Mouse (Mus musculus) heart, embryonic 13.5 days (tissue): ENCODE results near the gene Tctn1. TPM values are rescaled to one million over a fixed set of nuclear protein-coding genes. Genes with fewer than 3 reads are reported as not detected.

Experiments used
- ATAC-seq: fragments of 200-750 bp; cut with Nextera tagmentation; 2 replicates; pipeline ENCODE4 v1.8.0; 2017; ENCODE audit warnings: moderate TSS enrichment; ENCODE audit not compliant: insufficient number of reproducible peaks, low FRiP score, low TSS enrichment; ENCODE audit errors: extremely low read depth
- H3K27ac ChIP-seq: fragments of 300-500 bp; sonication (generic); replicated peaks from 2 replicates; pipeline ENCODE4 v1.5.1; 2015; ENCODE audit warnings: moderate library complexity, mild to moderate bottlenecking, inconsistent platforms
- H3K27me3 ChIP-seq: fragments of 300-500 bp; sonication (generic); replicated peaks from 2 replicates; pipeline ENCODE4 v1.6.1; 2015; ENCODE audit warnings: mild to moderate bottlenecking, inconsistent platforms
- H3K36me3 ChIP-seq: fragments of 300-500 bp; sonication (generic); 2 replicates; pipeline ENCODE4 v1.6.1; 2015; ENCODE audit warnings: mild to moderate bottlenecking, inconsistent platforms
- H3K4me1 ChIP-seq: fragments of 300-500 bp; sonication (generic); 2 replicates; pipeline ENCODE4 v1.6.1; 2015; ENCODE audit warnings: inconsistent platforms
- H3K4me2 ChIP-seq: fragments of 300-500 bp; sonication (generic); 2 replicates; pipeline ENCODE4 v1.6.1; 2015; ENCODE audit warnings: inconsistent platforms, mild to moderate bottlenecking, moderate library complexity
- H3K4me3 ChIP-seq: fragments of 300-500 bp; sonication (generic); 2 replicates; pipeline ENCODE4 v1.5.1; 2015; ENCODE audit warnings: moderate library complexity, mild to moderate bottlenecking, inconsistent platforms
- H3K9ac ChIP-seq: fragments of 300-500 bp; sonication (generic); 2 replicates; pipeline ENCODE4 v1.6.1; 2015; ENCODE audit warnings: inconsistent platforms, mild to moderate bottlenecking, moderate library complexity
- H3K9me3 ChIP-seq: fragments of 300-500 bp; sonication (generic); 2 replicates; pipeline ENCODE4 v1.6.1; 2016; ENCODE audit warnings: inconsistent platforms
- WGBS: fragments of 180-500 bp; shearing (Covaris S2); methylation state at CpG from one replicate; pipeline ENCODE4 v1.1.7; 2015; ENCODE audit warnings: mixed read lengths; 5-methylcytosine and 5-hydroxymethylcytosine counted together
- polyA plus RNA-seq: library from polyadenylated mRNA; unstranded; fragments of >200 nt; fragmentation: Nextera tagmentation; extraction: Ambion mirVana; gene quantifications from 2 replicates; pipeline ENCODE4 v1.2.1, GENCODE M21; 2015

The Tctn1 gene
- polyA plus RNA-seq, 1 experiment from 2014 or later, result 2.5 TPM

DNA sequence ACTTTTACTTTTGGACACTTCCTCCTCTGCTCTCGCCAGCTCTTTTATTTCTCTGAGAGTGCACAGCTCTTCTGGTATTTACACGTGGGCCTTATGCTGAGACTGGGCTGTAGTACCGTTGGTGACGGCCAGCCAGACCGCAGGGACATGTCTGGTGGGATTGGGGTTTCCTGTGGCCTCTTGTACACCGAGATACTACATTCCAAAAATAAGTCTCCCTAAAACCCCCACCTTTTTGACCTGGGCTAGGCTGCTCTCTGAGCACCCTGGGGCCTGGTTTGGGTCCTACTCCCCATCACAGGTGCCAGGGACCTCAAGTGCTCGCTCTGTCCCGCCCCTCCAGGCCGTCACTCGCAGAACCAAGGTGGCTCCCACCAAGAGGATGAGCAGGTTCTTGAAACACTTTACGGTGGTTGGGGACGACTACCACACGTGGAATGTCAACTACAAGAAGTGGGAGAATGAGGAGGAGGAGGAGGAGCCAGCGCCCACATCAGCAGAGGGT is 31.1 kb downstream of the Tctn1 start:
- no peak overlapping the region for H3K4me2 ChIP-seq
- no peak overlapping the region for H3K9ac ChIP-seq
- H3K9me3 ChIP-seq, result peaks cover 2% of the 10 kb centered on the region; the same call in 1 of the 2 replicates
- H3K4me3 ChIP-seq, result no peak overlapping the region
- ATAC-seq, result no peak
- no peaks in the 10 kb centered on the region; the same call in 1 of the 2 replicates for H3K4me1 ChIP-seq
- no peaks in the 10 kb centered on the region for H3K27me3 ChIP-seq
- WGBS, result 66% methylated on average over 14 of the region's 14 CpGs
- no peaks in the 10 kb centered on the region for H3K36me3 ChIP-seq
- H3K27ac ChIP-seq, result no peak overlapping the region

DNA sequence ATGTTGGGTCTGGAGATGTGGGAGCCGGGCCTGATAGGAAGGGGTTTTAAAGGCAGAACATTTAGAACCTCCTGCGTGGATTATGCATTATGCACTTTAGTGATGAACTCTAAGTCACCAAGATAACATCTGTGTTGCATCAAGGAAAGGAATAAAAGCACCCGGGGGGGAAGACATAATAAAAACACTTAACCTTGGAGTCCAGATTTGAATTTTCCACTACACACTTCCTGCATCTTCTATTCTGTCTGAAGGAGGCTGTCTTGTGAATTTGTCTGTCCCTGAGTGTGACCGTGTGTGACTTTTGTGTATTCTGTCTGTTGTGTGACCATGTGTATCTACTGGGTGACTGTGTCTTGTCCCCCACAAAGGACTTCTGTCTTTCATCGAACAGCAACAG is 32.3 kb downstream of the Tctn1 start:
- Histone ChIP-seq H3K27me3 (no peaks in the 10 kb centered on the region), H3K9me3 (peaks cover 10% of the 10 kb centered on the region; the same call in 1 of the 2 replicates), H3K9ac (no peak overlapping the region), H3K4me2 (no peak overlapping the region), H3K27ac (no peak overlapping the region), H3K4me3 (no peak overlapping the region), H3K36me3 (no peaks in the 10 kb centered on the region), H3K4me1 (no peaks in the 10 kb centered on the region; the same call in 1 of the 2 replicates)
- 63% methylated on average over 5 of the region's 5 CpGs for WGBS
- no peak for ATAC-seq

DNA sequence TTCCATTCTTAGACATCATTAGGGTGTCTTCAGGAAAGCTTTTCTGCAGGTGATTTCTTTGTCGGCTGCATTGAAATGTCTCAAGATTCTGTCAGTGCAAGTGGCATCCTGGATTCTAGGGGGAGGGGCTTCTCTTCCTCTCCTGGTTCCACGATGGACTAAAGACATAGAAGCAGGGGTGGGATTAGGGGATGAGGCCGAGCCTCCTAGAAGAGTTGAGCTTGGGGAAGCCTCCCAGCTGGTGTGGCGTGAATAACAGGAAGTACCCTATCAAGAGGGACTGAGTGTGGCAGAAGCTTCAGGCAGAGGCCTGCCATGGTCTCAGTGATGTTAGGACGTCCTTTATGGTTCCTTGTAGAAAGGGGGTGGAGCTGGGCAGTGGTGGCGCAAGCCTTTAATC is 32.8 kb downstream of the Tctn1 start:
- ATAC-seq, result no peak
- H3K36me3 ChIP-seq, result no peaks in the 10 kb centered on the region
- H3K4me3 ChIP-seq, result no peak overlapping the region
- H3K27me3 ChIP-seq, result no peaks in the 10 kb centered on the region
- H3K4me1 ChIP-seq, result no peaks in the 10 kb centered on the region; the same call in 1 of the 2 replicates
- no peak overlapping the region for H3K27ac ChIP-seq
- H3K9me3 ChIP-seq, result peaks cover 10% of the 10 kb centered on the region; the same call in 1 of the 2 replicates
- WGBS, result 52% methylated on average over 6 of the region's 6 CpGs
- no peak overlapping the region for H3K4me2 ChIP-seq
- H3K9ac ChIP-seq, result no peak overlapping the region

DNA sequence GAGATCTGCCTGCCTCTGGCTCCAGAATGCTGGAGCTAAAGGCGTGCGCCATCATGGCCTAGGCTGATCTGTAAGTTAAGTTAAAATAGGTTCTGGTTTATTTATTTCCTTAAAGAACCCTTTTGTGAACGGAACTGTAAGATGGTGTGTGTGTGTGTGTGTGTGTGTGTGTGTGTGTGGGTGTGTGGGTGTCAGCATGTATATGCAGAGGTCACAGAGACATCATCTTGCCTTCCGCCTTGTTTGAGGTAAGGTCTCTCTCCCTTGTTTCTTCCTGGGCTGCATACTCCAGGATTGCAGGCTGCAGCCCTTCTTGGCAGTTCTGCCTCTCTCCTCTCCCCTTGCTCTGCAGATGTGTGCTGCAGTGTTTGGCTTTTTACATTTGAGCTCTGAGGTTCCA is 33.4 kb downstream of the Tctn1 start:
- Histone ChIP-seq H3K4me2 (no peak overlapping the region), H3K9me3 (peaks cover 10% of the 10 kb centered on the region; the same call in 1 of the 2 replicates), H3K27me3 (no peaks in the 10 kb centered on the region), H3K36me3 (no peaks in the 10 kb centered on the region), H3K4me3 (no peak overlapping the region), H3K4me1 (no peaks in the 10 kb centered on the region; the same call in 1 of the 2 replicates), H3K27ac (no peak overlapping the region), H3K9ac (no peak overlapping the region)
- 84% methylated on average over 4 of the region's 4 CpGs for WGBS
- no peak for ATAC-seq

DNA sequence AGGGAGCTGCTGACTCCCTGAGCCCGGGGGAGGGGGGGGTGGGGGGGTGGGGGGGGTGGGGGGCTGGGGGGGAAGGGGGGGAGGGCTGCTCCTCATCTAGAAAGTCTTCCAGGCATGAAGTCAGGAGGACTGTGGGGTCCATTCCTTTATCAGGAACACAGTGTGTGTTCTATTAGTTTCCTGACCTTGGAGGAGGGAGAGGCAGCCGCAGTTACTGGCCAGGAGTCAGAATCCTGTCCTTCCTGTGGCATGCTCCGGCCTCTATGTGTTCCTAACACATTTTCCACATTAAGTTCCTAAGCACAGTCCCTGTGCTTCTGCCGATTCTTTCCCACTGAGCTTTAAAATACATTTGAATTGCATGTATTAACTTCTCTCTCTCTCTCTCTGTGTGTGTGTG is 35.5 kb downstream of the Tctn1 start:
- Histone ChIP-seq H3K4me1 (peaks cover 4% of the 10 kb centered on the region; the same call in 1 of the 2 replicates), H3K9ac (no peak overlapping the region), H3K27me3 (no peaks in the 10 kb centered on the region), H3K4me3 (no peak overlapping the region), H3K4me2 (no peak overlapping the region), H3K9me3 (peaks cover 10% of the 10 kb centered on the region; the same call in 1 of the 2 replicates), H3K36me3 (no peaks in the 10 kb centered on the region), H3K27ac (no peak overlapping the region)
- no peak for ATAC-seq
- WGBS, result 49% methylated on average over 4 of the region's 4 CpGs

DNA sequence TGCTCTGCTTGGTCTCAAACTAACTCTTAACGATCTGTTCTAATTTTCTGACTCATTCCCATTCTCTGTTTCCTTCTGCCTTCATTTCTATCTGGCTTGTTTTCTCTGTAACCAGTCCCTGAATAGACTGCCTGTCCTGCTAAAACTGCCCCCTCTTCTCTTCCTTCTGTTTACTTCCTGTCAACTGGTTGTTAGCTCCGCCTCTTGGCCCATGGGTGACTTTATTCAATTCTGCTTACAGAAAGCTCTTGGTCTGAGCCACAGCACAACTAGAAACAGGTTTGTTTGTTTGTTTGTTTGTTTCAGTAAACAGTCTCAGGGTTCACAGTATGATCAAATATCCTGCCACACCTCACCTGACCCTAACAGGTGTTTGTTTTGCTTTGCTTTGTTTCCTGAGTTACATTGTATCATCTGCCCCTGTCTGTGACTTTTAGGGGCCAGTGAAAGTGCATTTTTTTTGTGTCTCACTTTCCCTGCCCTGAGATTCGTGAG is 35.9 kb downstream of the Tctn1 start:
- Histone ChIP-seq H3K27me3 (no peaks in the 10 kb centered on the region), H3K4me3 (no peak overlapping the region), H3K27ac (no peak overlapping the region), H3K4me1 (peaks cover 4% of the 10 kb centered on the region; the same call in 1 of the 2 replicates), H3K36me3 (no peaks in the 10 kb centered on the region), H3K9ac (no peak overlapping the region), H3K4me2 (no peak overlapping the region), H3K9me3 (peaks cover 10% of the 10 kb centered on the region; the same call in 1 of the 2 replicates)
- no peak for ATAC-seq
- WGBS, result 67% methylated on average over 3 of the region's 3 CpGs

DNA sequence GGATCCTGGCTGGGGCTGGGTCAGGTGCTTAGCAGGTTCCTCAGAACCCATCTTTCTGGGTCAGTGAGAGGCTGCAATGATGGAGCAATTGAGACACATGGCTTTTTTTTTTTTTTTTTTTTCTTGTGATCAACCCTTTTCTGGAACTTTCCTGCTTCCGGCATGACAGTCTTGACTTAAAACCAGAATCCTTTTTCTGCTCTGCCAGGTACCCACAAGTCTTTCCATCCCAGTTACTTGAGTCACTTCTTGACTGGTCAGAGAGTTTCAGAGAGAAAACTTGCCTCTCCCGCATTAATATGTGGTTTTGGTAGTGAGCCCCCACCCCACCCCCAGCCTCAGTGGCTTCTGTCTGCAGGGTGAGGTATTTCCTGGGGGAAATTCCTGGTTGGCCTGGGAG is 40.0 kb downstream of the Tctn1 start:
- Histone ChIP-seq H3K4me1 (peaks cover 16% of the 10 kb centered on the region), H3K36me3 (no peaks in the 10 kb centered on the region), H3K9ac (no peak overlapping the region), H3K27ac (no peak overlapping the region), H3K4me3 (no peak overlapping the region), H3K9me3 (peaks cover 10% of the 10 kb centered on the region; the same call in 1 of the 2 replicates), H3K27me3 (no peaks in the 10 kb centered on the region), H3K4me2 (no peak overlapping the region)
- 90% methylated on average over 2 of the region's 2 CpGs for WGBS
- no peak for ATAC-seq

DNA sequence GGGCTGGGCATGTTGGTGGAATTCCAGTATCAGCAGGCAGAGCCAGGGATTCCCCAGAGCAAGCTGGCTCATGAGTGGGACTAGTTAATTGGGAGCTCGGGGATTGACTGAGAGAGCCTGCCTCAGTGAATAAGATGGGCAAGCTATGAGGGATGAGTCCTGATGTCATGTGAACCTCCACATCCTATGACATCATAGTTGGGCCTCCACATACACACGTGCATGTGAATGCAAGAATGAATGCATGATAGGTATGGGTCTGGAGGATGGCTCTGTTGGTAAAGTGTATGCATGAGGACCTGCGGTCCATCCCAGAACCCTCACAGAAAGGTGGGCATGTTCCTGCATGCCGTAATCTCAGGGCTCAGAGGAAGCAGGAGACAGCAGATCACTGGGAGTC is 43.2 kb downstream of the Tctn1 start:
- Histone ChIP-seq H3K9me3 (no peaks in the 10 kb centered on the region), H3K27me3 (no peaks in the 10 kb centered on the region), H3K4me3 (no peak overlapping the region), H3K36me3 (no peaks in the 10 kb centered on the region), H3K27ac (no peak overlapping the region), H3K4me2 (no peak overlapping the region), H3K4me1 (peaks cover 16% of the 10 kb centered on the region), H3K9ac (no peak overlapping the region)
- ATAC-seq, result no peak
- 75% methylated on average over 4 of the region's 4 CpGs for WGBS

DNA sequence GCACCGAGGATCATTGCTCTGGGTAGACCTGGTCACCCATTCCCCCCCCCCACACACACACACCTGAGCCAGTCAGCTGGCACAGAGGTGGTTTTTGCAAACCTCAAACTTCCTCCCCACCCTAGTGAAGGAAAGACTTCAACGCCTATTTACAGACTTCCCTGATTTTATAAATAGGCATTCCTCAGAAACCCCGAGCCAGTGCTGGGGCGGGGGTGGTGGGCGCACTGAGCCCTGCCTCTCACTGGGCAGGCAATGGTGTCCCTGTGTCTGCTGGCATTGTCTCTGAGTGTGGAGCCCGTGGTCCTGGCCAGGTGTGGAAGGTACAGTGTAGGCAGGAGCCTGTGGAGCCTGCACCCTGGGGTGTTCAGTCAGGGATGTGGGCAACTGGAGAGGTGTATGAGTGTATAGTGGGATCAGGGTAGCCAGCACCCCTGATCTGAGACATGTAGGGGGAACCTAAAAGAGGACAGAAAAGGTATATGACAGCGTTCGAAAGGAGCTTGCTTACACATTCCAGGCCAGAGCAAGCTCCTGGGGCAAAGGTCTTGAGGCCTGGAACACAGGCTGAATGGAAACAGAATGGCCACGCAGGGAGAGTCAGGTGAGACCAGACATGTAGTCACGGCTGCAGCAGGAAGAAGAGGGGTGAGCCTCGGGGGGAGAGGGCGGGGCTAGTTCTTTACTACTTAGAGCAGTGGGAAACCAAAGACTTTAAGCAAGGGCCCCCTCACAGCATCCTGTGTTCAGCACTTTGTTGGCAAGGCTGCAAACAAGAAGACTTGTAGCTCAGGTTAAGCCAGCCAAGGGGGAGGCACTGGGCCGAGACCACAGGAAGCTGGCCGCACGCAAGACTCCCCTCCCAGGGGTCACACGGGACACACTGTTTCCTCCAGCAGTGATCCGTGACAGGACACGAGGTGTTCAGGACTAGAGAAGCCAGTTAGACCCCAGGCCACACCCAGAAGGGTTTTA is 44.3 kb downstream of the Tctn1 start:
- Histone ChIP-seq H3K4me3 (no peak overlapping the region), H3K9ac (no peak overlapping the region), H3K27me3 (no peaks in the 10 kb centered on the region), H3K27ac (no peak overlapping the region), H3K4me1 (peaks cover 12% of the 10 kb centered on the region), H3K36me3 (no peaks in the 10 kb centered on the region), H3K9me3 (no peaks in the 10 kb centered on the region), H3K4me2 (no peak overlapping the region)
- ATAC-seq, result no peak
- WGBS, result 58% methylated on average over 18 of the region's 18 CpGs

DNA sequence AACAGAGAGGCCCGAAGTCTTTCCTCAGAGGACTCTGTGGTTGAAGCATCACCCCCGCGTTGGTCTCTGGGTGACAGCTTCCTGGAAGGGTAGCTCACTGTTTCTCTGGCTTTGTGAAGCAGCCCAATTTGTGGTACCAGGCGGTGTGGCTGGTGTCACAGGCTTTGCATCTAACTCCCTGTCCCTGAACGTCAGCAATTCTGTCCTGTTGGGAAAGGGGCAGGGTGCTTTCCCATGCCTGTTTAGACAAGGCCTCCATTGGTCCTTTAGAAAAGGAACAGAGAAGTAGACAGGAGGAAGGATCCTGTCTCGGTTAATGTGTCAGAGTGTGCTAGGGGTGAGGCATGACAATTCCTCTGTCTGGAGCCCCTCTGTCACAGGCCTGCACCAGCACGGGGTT is 45.3 kb downstream of the Tctn1 start:
- Histone ChIP-seq H3K4me1 (peaks cover 12% of the 10 kb centered on the region), H3K9ac (no peak overlapping the region), H3K27me3 (no peaks in the 10 kb centered on the region), H3K4me3 (no peak overlapping the region), H3K4me2 (no peak overlapping the region), H3K9me3 (no peaks in the 10 kb centered on the region), H3K36me3 (no peaks in the 10 kb centered on the region), H3K27ac (no peak overlapping the region)
- 76% methylated on average over 7 of the region's 7 CpGs for WGBS
- ATAC-seq, result no peak

DNA sequence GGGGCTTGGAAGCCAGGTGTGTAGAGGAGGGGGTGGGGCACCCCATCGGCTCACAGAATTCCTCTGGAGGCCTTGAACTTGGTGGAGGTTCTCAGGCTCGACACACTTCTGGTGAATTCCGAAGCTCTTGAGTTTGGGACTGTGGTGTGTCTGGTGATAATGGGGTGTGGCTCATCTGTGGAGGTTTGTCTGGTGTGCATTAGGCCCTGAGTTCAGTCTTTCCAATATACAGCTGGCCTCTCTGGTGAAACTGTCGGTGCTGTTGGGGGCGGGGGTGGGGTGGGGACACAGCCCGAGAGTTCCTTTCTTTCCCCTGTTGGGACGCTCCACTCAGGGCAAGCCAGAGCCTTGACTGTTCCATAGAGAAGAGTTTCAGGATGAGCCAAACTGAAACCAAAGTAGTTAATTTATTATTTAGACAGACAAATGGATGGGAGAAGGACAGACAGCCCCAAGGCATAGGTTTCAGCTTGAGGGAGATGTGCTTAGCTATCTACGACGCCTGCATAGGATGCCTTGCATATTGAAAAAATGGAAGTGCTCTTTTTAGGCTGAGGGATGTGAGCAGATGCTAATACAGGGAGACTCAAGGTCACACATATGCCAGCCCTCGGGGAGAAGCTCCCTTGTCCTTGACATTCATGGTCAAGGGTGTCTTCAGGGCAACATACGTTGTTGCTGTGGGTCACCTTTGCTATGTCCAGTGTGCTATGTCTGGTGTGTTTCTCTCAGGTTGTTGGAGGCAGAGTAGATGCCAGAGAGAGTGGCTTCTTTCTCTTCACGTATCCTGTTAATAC is 46.0 kb downstream of the Tctn1 start:
- ATAC-seq, result no peak
- 76% methylated on average over 12 of the region's 12 CpGs for WGBS
- H3K9me3 ChIP-seq, result no peaks in the 10 kb centered on the region

More for the DNA sequence above, 46.0 kb downstream of the Tctn1 start:
- H3K9ac ChIP-seq, result no peak overlapping the region
- no peak overlapping the region for H3K4me2 ChIP-seq
- no peaks in the 10 kb centered on the region for H3K36me3 ChIP-seq
- H3K4me3 ChIP-seq, result no peak overlapping the region
- no peaks in the 10 kb centered on the region for H3K27me3 ChIP-seq
- peaks cover 12% of the 10 kb centered on the region for H3K4me1 ChIP-seq
- no peak overlapping the region for H3K27ac ChIP-seq
